Mouse (Mus musculus) small intestine, adult 2 months (tissue): Measurements from ENCODE around the gene Tnxb. TPM values are rescaled to one million over a fixed set of nuclear protein-coding genes. Genes with fewer than 3 reads are reported as not detected.
A peak's percentile ranks its signal among the peaks of the same experiment; 100 is the strongest.
"Not testable (repeated sequence)": the region's sequence is repeated elsewhere in the genome, so short reads cannot be mapped to it uniquely, and the experiment has no call there.

Experiments
- H3K27ac ChIP-seq: fragments of 200-500 bp; 2 replicates; pipeline ENCODE4 v1.5.1; 2012; ENCODE audit warnings: low read depth, low read length, control low read depth, inconsistent platforms; ENCODE audit not compliant: insufficient read depth
- H3K27me3 ChIP-seq: fragments of 200-500 bp; 2 replicates; pipeline ENCODE4 v1.6.1; 2012; ENCODE audit warnings: mild to moderate bottlenecking, moderate library complexity, low read length, inconsistent platforms; ENCODE audit not compliant: control insufficient read depth, insufficient read depth
- H3K36me3 ChIP-seq: fragments of 200-500 bp; 2 replicates; pipeline ENCODE4 v1.6.1; 2012; ENCODE audit warnings: mild to moderate bottlenecking, low read length, control low read depth, inconsistent platforms; ENCODE audit not compliant: control insufficient read depth, insufficient read depth
- H3K4me1 ChIP-seq: fragments of 200-500 bp; 2 replicates; pipeline ENCODE4 v1.6.1; 2012; ENCODE audit warnings: low read length, inconsistent platforms, mixed read lengths; ENCODE audit not compliant: control insufficient read depth, insufficient read depth, insufficient read length
- H3K4me3 ChIP-seq: fragments of 200-500 bp; 2 replicates; pipeline ENCODE4 v1.5.1; 2012; ENCODE audit warnings: low read depth, mild to moderate bottlenecking, control low read depth, inconsistent platforms, low read length, moderate library complexity
- CTCF ChIP-seq: fragments of 200-500 bp; IDR thresholded peaks from 2 replicates; pipeline ENCODE4 v1.5.1; 2012; ENCODE audit warnings: low read depth, mild to moderate bottlenecking, control low read depth, inconsistent platforms, low read length, moderate library complexity, mixed read lengths; ENCODE audit not compliant: insufficient replicate concordance, insufficient read length; ENCODE audit errors: extremely low read depth
- POLR2A ChIP-seq: fragments of 200-500 bp; IDR thresholded peaks from 2 replicates; pipeline ENCODE4 v1.6.1; 2012; ENCODE audit warnings: low read depth, mild to moderate bottlenecking, control low read depth, inconsistent platforms, low read length, moderate library complexity
- WGBS: fragments of 180-500 bp; shearing (Covaris S2); methylation state at CpG from one replicate; pipeline ENCODE4 v1.1.7; 2018; 5-methylcytosine and 5-hydroxymethylcytosine counted together
- polyA plus RNA-seq: library from polyadenylated mRNA; depleted of rRNA; stranded (reverse); fragments of >200 nt; gene quantifications from 2 replicates; pipeline ENCODE4 v1.2.3, GENCODE M21; 2012

Gene Tnxb
- polyA plus RNA-seq, 1 experiment, result 12.5 TPM

GRCm38 (mm10) chr17:34712951-34713350 is 42.6 kb downstream of the Tnxb start:
- Histone ChIP-seq H3K36me3 (no peaks in the 10 kb centered on the region), H3K27ac (no peak overlapping the region), H3K27me3 (no peaks in the 10 kb centered on the region), H3K4me3 (no peak overlapping the region), H3K4me1 (no peaks in the 10 kb centered on the region)
- 13% methylated on average over 6 of the region's 6 CpGs for WGBS
- TF ChIP-seq POLR2A (no peak), CTCF (peak; percentile 39; the same call in 1 of the 2 replicates)

GRCm38 (mm10) chr17:34714181-34714907 is 44.0 kb downstream of the Tnxb start:
- H3K27me3 ChIP-seq, H3K27ac ChIP-seq, H3K4me3 ChIP-seq, H3K4me1 ChIP-seq, H3K36me3 ChIP-seq: not testable (repeated sequence)
- 77% methylated on average over 9 of the region's 9 CpGs for WGBS

- H3K27ac ChIP-seq, H3K36me3 ChIP-seq, H3K4me1 ChIP-seq, H3K27me3 ChIP-seq, H3K4me3 ChIP-seq: not testable (repeated sequence)
- WGBS, result 70% methylated on average over 5 of the region's 5 CpGs
Measured at GRCm38 (mm10) chr17:34714908-34715445, 44.6 kb downstream of the Tnxb start.

GRCm38 (mm10) chr17:34715451-34715850 is 45.1 kb downstream of the Tnxb start:
- not testable (repeated sequence) for H3K4me1 ChIP-seq, H3K4me3 ChIP-seq, H3K27me3 ChIP-seq, H3K27ac ChIP-seq, H3K36me3 ChIP-seq
- 91% methylated on average over 7 of the region's 7 CpGs for WGBS

GRCm38 (mm10) chr17:34716247-34716646 is 45.9 kb downstream of the Tnxb start:
- Histone ChIP-seq H3K4me1 (no peaks in the 10 kb centered on the region), H3K36me3 (no peaks in the 10 kb centered on the region), H3K4me3 (no peak overlapping the region), H3K27ac (no peak overlapping the region), H3K27me3 (no peaks in the 10 kb centered on the region)
- WGBS, result 87% methylated on average over 15 of the region's 15 CpGs
- TF ChIP-seq CTCF (no peak), POLR2A (no peak)

- no peaks in the 10 kb centered on the region for H3K4me1 ChIP-seq
- 71% methylated on average over 11 of the region's 11 CpGs for WGBS
- H3K4me3 ChIP-seq, result no peak overlapping the region
- TF ChIP-seq CTCF, result no peak
- no peak for TF ChIP-seq POLR2A
- no peaks in the 10 kb centered on the region for H3K27me3 ChIP-seq
- no peak overlapping the region for H3K27ac ChIP-seq
- no peaks in the 10 kb centered on the region for H3K36me3 ChIP-seq
Measured at GRCm38 (mm10) chr17:34717401-34717800, 47.1 kb downstream of the Tnxb start.

- not testable (repeated sequence) for H3K36me3 ChIP-seq, H3K27ac ChIP-seq, H3K27me3 ChIP-seq, H3K4me1 ChIP-seq, H3K4me3 ChIP-seq
- WGBS, result 50% methylated on average over 8 of the region's 8 CpGs
Measured at GRCm38 (mm10) chr17:34719886-34720285, 49.6 kb downstream of the Tnxb start.

- 97% methylated on average over 2 of the region's 4 CpGs for WGBS
- H3K27me3 ChIP-seq, H3K36me3 ChIP-seq, H3K27ac ChIP-seq, H3K4me3 ChIP-seq, H3K4me1 ChIP-seq: not testable (repeated sequence)
Measured at GRCm38 (mm10) chr17:34722238-34722637, 51.9 kb downstream of the Tnxb start.
